Mouse (Mus musculus) left cerebral cortex, adult 9 months (tissue): ENCODE data around the gene Cnot11.
"Not testable (repeated sequence)": the region's sequence is repeated elsewhere in the genome, so short reads cannot be mapped to it uniquely, and the experiment has no call there.

Experiments
- DNase-seq, 2 experiments: peaks; one replicate each; pipeline ENCODE4 v3.0.0; 2022; ENCODE audit warnings: low spot score in 2 of 2

Cnot11 gene

GRCm38 (mm10) chr1:39579139-39579538, 44.3 kb downstream of the Cnot11 start:
- no peak for DNase-seq

- DNase-seq: no peak
These were observed 46.4 kb downstream of the Cnot11 start for GRCm38 (mm10) chr1:39581215-39581614.

- DNase-seq: no peak
These were observed 48.4 kb downstream of the Cnot11 start for GRCm38 (mm10) chr1:39583173-39583572.

GRCm38 (mm10) chr1:39585416-39585815, 50.6 kb downstream of the Cnot11 start:
- DNase-seq: no peak

GRCm38 (mm10) chr1:39590193-39590592, 55.4 kb downstream of the Cnot11 start:
- DNase-seq: no peak

GRCm38 (mm10) chr1:39591557-39591956, 56.8 kb downstream of the Cnot11 start:
- DNase-seq: not testable (repeated sequence)

- no peak for DNase-seq
These were observed 57.3 kb downstream of the Cnot11 start for GRCm38 (mm10) chr1:39592090-39592489.

- DNase-seq: no peak
These were observed 59.0 kb downstream of the Cnot11 start for GRCm38 (mm10) chr1:39593836-39594235.
